Mouse (Mus musculus): Measurements from ENCODE around the gene 4930518I15Rik.
"Not testable (repeated sequence)": the region's sequence is repeated elsewhere in the genome, so short reads cannot be mapped to it uniquely, and the experiment has no call there.

Gene 4930518I15Rik

DNA sequence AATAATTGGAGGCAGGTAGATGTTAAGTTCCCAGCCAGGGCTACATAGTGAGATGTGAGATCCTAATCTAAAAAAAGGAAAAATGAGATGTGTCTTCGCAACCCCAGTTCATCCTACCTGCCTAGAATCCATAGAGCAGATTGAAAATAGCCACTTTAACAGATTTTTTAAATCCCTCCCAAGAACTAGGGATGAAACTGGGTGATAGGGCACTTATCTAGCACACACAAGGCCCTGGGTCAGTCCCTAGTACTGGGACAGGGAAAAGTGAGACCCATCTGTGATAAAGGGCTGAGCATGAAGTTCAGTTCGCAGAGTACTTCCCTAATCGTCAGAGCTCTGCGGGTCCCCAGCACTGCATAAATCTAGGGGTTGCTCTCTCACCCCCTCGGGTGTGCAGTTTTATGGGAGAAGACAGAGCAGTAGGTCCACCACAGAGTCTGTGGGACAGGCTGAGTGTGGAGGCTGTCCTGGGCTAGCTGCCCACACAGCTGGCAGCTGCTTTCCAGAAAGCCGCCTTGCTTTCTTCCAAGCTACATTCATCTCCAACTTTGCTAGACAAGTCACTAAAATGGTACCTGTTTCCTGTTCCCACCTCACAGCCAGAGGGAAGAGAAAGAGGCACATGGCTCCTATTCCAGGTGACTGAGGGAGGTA is 9.1 kb downstream of the 4930518I15Rik start:
- in situ Hi-C loops (cut with MboI; ENCODE audit: unreplicated experiment in 2 of 2), result no loop called here

DNA sequence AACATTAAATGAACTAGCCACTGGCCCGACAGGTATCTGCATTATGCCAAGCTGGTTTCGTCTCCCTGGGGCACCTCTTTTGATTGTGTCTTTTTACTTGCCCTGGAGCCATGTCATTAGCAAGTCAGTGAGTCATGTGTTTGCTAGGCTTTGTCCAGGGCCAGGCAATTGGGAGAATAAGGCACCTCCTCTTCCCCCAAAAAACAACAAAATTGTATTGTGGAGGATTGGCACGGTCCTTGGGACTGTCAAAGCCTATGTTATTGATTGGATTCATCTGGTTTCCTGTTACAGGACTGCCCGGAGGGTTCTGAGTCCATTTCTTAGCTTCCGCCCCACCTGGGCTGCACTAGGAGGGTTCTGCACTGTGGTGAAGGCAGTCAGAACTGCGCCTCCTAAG is 10.1 kb downstream of the 4930518I15Rik start:
- in situ Hi-C loops (cut with MboI; ENCODE audit: unreplicated experiment in 2 of 2), result no loop called here

DNA sequence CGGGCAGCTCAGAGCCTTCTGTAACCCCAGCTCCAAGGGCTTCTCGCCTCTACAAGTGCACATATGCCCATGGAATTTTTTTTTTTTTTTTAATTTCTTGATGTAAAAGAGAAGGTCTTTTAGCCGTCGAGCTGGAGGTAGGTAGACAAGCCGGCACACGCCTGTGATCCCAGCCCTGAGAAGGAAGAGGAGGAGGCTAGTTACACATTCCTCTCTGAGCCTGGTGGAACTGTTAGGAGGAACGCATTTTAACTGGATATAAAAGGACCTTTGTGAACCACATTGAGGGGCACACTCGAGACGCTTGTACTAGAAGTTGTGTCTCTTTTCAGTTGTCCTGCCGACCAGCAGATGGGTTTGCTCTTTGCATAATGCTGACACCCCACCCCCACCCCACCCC is 13.0 kb downstream of the 4930518I15Rik start:
- in situ Hi-C loops (cut with MboI; ENCODE audit: unreplicated experiment in 2 of 2), result no loop called here

- in situ Hi-C loops (cut with MboI; ENCODE audit: unreplicated experiment in 2 of 2), result no loop called here
These were observed 14.4 kb downstream of the 4930518I15Rik start for GRCm38 (mm10) chr2:156843331-156843730.

DNA sequence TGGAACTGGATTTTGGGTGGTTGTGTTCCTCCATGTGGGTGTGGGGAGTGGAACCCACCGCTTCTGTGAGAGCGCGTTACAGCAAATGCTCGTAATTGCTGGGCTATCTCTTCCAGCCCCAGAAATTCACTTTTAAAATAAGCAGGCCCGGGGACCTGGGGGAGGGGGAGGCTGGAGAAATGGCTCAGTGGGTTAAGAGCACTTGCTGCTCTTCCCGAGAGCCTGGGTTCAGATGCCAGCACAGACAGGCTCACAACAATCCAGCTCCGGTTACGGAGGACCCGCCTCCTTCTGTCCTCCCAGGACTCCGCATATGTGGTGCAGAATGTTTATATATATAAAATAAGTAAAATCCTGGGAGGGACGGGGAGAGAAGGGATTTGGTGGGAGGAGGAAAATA is 15.0 kb downstream of the 4930518I15Rik start:
- in situ Hi-C loops (cut with MboI; ENCODE audit: unreplicated experiment in 2 of 2), result no loop called here

- in situ Hi-C loops (cut with MboI; ENCODE audit: unreplicated experiment in 2 of 2), result no loop called here
These were observed 15.7 kb downstream of the 4930518I15Rik start for GRCm38 (mm10) chr2:156841841-156842706.

DNA sequence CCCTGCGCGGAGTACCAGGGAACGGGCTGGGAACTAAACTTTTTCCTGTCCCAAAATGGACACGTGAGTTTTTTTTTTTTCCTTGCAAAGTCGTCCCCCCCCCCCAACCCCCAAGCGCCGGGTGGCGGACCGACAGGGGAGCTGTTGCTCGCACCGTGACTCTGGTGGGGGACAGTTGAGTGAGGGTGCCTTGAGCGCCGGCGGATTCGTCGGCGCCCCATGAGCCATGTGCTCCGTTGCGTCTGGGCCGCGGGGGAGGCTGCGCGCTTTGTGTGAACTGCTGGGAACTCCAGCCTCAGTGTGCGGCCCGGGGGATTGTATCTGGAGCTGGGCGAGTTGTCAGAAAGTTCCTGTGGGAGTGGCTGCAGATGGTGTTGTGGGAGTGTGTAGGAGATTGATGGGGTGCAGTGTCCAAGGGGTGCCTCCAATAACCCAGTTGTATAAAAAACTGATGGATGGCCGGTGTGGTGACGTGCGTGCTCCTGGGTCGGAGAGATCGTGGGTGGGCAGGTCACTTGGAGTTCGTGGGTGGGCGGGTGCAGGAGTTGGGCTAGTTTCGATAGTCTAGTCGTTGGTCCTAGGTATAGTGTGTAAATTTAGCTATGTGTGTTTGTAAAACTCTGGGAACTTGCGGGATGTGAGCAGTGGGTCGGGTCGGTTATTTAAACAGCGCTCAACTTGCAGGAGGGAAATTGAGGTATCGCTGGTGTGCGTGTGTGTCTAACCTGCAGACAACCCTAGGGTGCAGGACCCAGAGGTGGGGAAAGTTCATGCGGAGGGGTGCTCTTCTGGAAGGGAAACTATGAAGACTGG is 16.5 kb downstream of the 4930518I15Rik start:
- in situ Hi-C loops (cut with MboI; ENCODE audit: unreplicated experiment in 2 of 2), result no loop called here

GRCm38 (mm10) chr2:156840301-156841027 is 17.3 kb downstream of the 4930518I15Rik start:
- in situ Hi-C loops (cut with MboI; ENCODE audit: unreplicated experiment in 2 of 2), result no loop called here

DNA sequence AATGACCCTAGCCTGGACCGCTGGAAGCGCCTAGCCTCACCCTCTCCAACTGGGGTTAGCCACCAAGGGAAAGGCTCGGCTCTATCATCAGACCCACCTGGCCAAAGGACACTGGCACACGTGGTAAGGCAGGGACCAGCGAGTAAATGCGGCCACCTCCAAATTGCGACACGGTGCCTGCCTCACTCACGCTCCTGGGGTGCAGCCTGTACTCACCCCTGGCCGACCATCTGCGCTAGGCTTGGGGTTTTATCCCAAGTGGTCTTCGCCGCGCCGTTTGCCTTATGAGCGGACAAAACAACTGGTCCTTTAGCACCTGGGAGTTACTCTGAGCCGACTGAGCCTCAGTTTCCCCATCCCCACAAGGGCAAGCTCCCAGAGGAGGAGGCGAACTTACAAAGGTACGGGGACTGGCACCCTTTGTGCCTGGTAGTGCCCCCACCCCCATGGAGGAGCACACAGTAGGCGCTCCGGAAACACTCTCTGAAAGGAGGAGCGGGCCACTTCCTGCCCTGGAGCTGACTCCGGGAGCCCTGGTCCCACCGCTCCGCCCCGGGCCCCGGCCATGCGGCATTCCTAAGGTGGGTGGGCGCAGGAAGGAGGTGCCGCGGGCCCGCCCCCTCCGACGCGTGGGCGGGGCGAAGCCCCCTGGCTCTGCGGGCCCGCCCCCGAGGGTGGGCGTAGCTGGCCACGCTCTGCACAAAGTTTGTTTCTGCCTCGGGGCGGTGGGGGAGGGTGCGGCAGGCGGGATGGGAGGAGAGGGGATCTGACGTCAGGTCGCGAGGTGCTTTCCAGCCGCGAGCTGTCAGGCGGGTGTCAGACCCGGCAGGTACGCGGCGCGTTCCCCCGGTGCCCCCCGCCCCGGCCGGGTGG is 18.2 kb downstream of the 4930518I15Rik start, which contains the start of gene Tgif2:
TSS of gene Tgif2 (plus strand) at position 689 of the 873 bp plus-strand sequence.
- in situ Hi-C loops (cut with MboI; ENCODE audit: unreplicated experiment in 2 of 2), result no loop called here

DNA sequence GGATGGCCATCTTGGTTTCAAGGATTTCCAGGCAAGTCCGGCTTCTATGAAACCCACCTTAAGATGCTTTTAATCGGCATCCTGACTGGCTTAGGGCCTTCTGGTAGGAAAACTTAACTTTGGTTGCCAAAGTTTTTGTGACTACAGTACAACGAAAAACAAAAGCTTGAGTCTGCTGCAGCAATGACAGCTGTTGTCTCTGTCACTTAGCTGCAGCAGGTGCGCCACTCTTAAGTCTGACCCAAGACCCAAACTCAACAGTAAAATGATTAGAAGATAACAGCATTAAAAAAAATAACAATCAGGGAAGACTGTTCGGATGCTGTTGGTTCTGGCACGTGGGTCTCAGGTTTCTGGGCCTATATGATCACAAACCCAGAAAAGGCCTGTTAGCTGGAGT is 18.9 kb downstream of the 4930518I15Rik start:
- in situ Hi-C loops (cut with MboI; ENCODE audit: unreplicated experiment in 2 of 2), result no loop called here

GRCm38 (mm10) chr2:156834336-156834735 is 23.4 kb downstream of the 4930518I15Rik start:
- in situ Hi-C loops (cut with MboI; ENCODE audit: unreplicated experiment in 2 of 2), result no loop called here

- in situ Hi-C loops (cut with MboI; ENCODE audit: unreplicated experiment in 2 of 2), result not testable (repeated sequence)
These were observed 32.6 kb downstream of the 4930518I15Rik start for GRCm38 (mm10) chr2:156825128-156825527.

DNA sequence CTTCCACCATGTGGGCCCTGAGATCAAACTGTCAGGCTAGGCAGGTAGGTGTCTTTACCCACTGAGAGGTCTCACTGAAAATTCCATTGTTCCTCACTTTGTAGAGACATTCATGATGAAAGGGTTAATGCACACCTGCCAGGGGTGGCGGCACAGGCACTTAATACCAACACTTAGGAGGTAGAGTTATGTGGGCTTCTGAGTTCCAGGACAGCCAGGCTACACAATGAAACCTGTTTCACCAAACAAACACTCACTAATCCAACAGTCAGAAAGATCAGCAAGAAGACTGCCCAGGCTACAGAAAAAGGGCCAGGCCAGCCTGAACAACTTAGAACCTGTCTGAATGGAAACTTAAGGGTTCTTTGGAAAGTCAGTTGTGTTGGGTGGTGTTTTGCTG is 41.6 kb downstream of the 4930518I15Rik start:
- in situ Hi-C loops (cut with MboI; ENCODE audit: unreplicated experiment in 2 of 2), result no loop called here

DNA sequence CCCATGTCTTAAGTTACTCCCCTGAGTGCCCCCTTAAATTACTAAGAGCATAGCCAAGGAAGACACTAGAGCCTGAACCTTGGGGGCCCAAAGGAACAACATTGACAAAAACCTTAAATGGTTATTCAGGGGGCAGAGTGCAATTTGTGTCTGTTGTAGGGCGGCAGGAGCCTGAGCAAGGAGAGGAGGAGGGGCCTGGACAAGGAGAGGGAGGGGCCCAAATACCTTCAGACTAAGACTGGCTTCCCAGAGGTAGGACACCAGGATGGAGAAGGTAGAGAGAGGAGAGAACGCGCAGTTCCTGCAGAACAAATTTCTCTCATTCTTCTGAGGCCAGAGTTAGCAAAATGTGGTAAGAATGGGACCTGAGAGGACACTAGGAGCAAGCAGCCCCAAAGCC is 42.3 kb downstream of the 4930518I15Rik start:
- in situ Hi-C loops (cut with MboI; ENCODE audit: unreplicated experiment in 2 of 2), result no loop called here

- in situ Hi-C loops (cut with MboI; ENCODE audit: unreplicated experiment in 2 of 2), result no loop called here
These were observed 42.9 kb downstream of the 4930518I15Rik start for GRCm38 (mm10) chr2:156814893-156815292.

- in situ Hi-C loops (cut with MboI; ENCODE audit: unreplicated experiment in 2 of 2), result no loop called here
These were observed 43.4 kb downstream of the 4930518I15Rik start for GRCm38 (mm10) chr2:156814344-156814801.

DNA sequence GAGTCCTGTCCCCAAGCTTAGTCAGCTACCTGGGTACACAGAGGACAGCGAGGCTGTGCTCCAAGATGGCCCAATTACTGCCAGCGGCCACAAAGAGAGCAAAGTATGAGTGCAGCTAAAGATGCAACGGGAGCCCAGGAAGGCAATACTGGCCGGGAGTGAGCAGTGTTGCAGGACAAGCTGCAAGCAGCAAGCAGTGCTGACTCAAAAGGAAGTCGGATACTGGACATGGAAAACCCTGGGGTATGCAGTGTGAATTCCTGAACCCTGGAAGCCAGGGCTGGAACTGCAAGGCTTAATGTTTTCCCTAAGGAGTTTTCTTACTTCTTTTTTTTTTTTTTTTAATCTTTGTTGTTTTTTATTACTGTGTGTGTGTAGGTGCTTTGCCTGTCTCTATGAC is 46.2 kb downstream of the 4930518I15Rik start:
- in situ Hi-C loops (cut with MboI; ENCODE audit: unreplicated experiment in 2 of 2), result no loop called here

- in situ Hi-C loops (cut with MboI; ENCODE audit: unreplicated experiment in 2 of 2), result no loop called here
These were observed 47.0 kb downstream of the 4930518I15Rik start for GRCm38 (mm10) chr2:156810716-156811115.

GRCm38 (mm10) chr2:156809579-156809978 is 48.2 kb downstream of the 4930518I15Rik start:
- in situ Hi-C loops (cut with MboI; ENCODE audit: unreplicated experiment in 2 of 2), result no loop called here
